Mouse (Mus musculus) hindbrain, embryonic 14.5 days (tissue): ENCODE measurements around the gene Pnpla6. TPM values are rescaled to one million over a fixed set of nuclear protein-coding genes. Genes with fewer than 3 reads are reported as not detected.

Experiments used
- ATAC-seq: fragments of 200-750 bp; cut with Nextera tagmentation; 2 replicates; pipeline ENCODE4 v1.8.0; 2017; ENCODE audit warnings: moderate number of reproducible peaks, mild to moderate bottlenecking, moderate TSS enrichment, moderate library complexity; ENCODE audit not compliant: low FRiP score
- DNase-seq: peaks from one replicate; pipeline ENCODE4 v3.0.0-alpha.2; 2015; ENCODE audit warnings: low spot score
- H3K27ac ChIP-seq: fragments of 300-500 bp; sonication (generic); 2 replicates; pipeline ENCODE4 v1.5.1; 2014; ENCODE audit warnings: mild to moderate bottlenecking, moderate library complexity
- H3K27me3 ChIP-seq: fragments of 300-500 bp; sonication (generic); 2 replicates; pipeline ENCODE4 v1.6.1; 2014; ENCODE audit warnings: mild to moderate bottlenecking, low read length, mixed read lengths; ENCODE audit not compliant: control insufficient read depth, insufficient read depth
- H3K36me3 ChIP-seq: fragments of 300-500 bp; sonication (generic); replicated peaks from 2 replicates; pipeline ENCODE4 v1.6.1; 2014; ENCODE audit not compliant: control insufficient read depth, insufficient read depth
- H3K4me1 ChIP-seq: fragments of 300-500 bp; sonication (generic); replicated peaks from 2 replicates; pipeline ENCODE4 v1.6.1; 2014; ENCODE audit warnings: antibody characterized with exemption, low read length, mixed read lengths; ENCODE audit not compliant: control insufficient read depth, insufficient read depth
- H3K4me2 ChIP-seq: fragments of 300-500 bp; sonication (generic); replicated peaks from 2 replicates; pipeline ENCODE4 v1.6.1; 2014; ENCODE audit warnings: mild to moderate bottlenecking, moderate library complexity
- H3K4me3 ChIP-seq: fragments of 300-500 bp; sonication (generic); replicated peaks from 2 replicates; pipeline ENCODE4 v1.5.1; 2014; ENCODE audit warnings: mild to moderate bottlenecking, low read length
- H3K9ac ChIP-seq: fragments of 300-500 bp; sonication (generic); 2 replicates; pipeline ENCODE4 v1.6.1; 2014
- H3K9me3 ChIP-seq: fragments of 300-500 bp; sonication (generic); 2 replicates; pipeline ENCODE4 v1.6.1; 2016; ENCODE audit warnings: low read length; ENCODE audit not compliant: control insufficient read depth
- WGBS: fragments of 180-500 bp; shearing (Covaris S2); extraction: QIAGEN DNeasy Blood & Tissue Kit; methylation state at CpG from one replicate; pipeline ENCODE4 v1.1.7; 2014; 5-methylcytosine and 5-hydroxymethylcytosine counted together
- polyA plus RNA-seq: library from polyadenylated mRNA; unstranded; fragments of >200 nt; fragmentation: Nextera tagmentation; extraction: Ambion mirVana; gene quantifications from 2 replicates; pipeline ENCODE4 v1.2.1, GENCODE M21; 2014

The Pnpla6 gene
- polyA plus RNA-seq, 1 experiment from 2014 or later, result 36.5 TPM

- Histone ChIP-seq H3K36me3 (no peaks in the 10 kb centered on the region), H3K4me1 (no peaks in the 10 kb centered on the region), H3K27ac (no peak overlapping the region), H3K4me3 (no peak overlapping the region), H3K9me3 (no peaks in the 10 kb centered on the region), H3K4me2 (no peak overlapping the region), H3K27me3 (no peaks in the 10 kb centered on the region), H3K9ac (no peak overlapping the region)
- ATAC-seq, result no peak
- WGBS, result 86% methylated on average over 22 of the region's 22 CpGs
- no peak for DNase-seq
These were observed 32.9 kb upstream of the Pnpla6 start for GRCm38 (mm10) chr8:3482240-3482740.

- Histone ChIP-seq H3K4me1 (no peaks in the 10 kb centered on the region), H3K4me2 (no peak overlapping the region), H3K4me3 (no peak overlapping the region), H3K27ac (no peak overlapping the region), H3K36me3 (no peaks in the 10 kb centered on the region), H3K27me3 (no peaks in the 10 kb centered on the region), H3K9me3 (no peaks in the 10 kb centered on the region), H3K9ac (no peak overlapping the region)
- 87% methylated on average over 7 of the region's 7 CpGs for WGBS
- ATAC-seq, result no peak
- no peak for DNase-seq
These were observed 31.6 kb upstream of the Pnpla6 start for GRCm38 (mm10) chr8:3483546-3483945.

- no peaks in the 10 kb centered on the region for H3K27me3 ChIP-seq
- no peak overlapping the region for H3K4me3 ChIP-seq
- no peaks in the 10 kb centered on the region for H3K4me1 ChIP-seq
- H3K9ac ChIP-seq, result no peak overlapping the region
- H3K4me2 ChIP-seq, result no peak overlapping the region
- H3K9me3 ChIP-seq, result no peaks in the 10 kb centered on the region
- H3K27ac ChIP-seq, result no peak overlapping the region
- H3K36me3 ChIP-seq, result no peaks in the 10 kb centered on the region
- DNase-seq (no peak), ATAC-seq (no peak)
- 32% methylated on average over 5 of the region's 5 CpGs for WGBS
These were observed 30.0 kb upstream of the Pnpla6 start for GRCm38 (mm10) chr8:3485192-3485591.

GRCm38 (mm10) chr8:3492901-3493844, 22.0 kb upstream of the Pnpla6 start, which contains the start of gene Zfp358:
Gene Zfp358, plus strand, starts transcription at chr8:3493138.
- under 1% methylated on average over 64 of the region's 64 CpGs for WGBS
- Histone ChIP-seq H3K4me2 (peak within 1 kb of the TSS; percentile 88), H3K4me3 (peak within 1 kb of the TSS; percentile 79), H3K9me3 (no peaks in the 10 kb centered on the region; the same call in 1 of the 2 replicates), H3K27ac (peak within 1 kb of the TSS; percentile 91), H3K4me1 (peaks cover 16% of the 10 kb centered on the region; the same call in 1 of the 2 replicates), H3K27me3 (no peaks in the 10 kb centered on the region), H3K36me3 (peaks cover 28% of the 10 kb centered on the region), H3K9ac (peak within 1 kb of the TSS; percentile 99)
- DNase-seq (peak; percentile 75), ATAC-seq (peak; percentile 91)

- WGBS, result 44% methylated on average over 6 of the region's 6 CpGs
- H3K27ac ChIP-seq, result peak overlapping the region; percentile 91
- H3K4me2 ChIP-seq, result peak overlapping the region; percentile 88
- DNase-seq (no peak), ATAC-seq (no peak)
- H3K4me3 ChIP-seq, result peak overlapping the region; percentile 79
- no peaks in the 10 kb centered on the region; the same call in 1 of the 2 replicates for H3K9me3 ChIP-seq
- no peaks in the 10 kb centered on the region for H3K27me3 ChIP-seq
- peak overlapping the region; percentile 99 for H3K9ac ChIP-seq
- H3K36me3 ChIP-seq, result peaks cover 28% of the 10 kb centered on the region
- H3K4me1 ChIP-seq, result peaks cover 17% of the 10 kb centered on the region; the same call in 1 of the 2 replicates
These were observed 21.4 kb upstream of the Pnpla6 start for GRCm38 (mm10) chr8:3493845-3494208.

GRCm38 (mm10) chr8:3495578-3496427, 19.4 kb upstream of the Pnpla6 start:
- no peak for ATAC-seq

GRCm38 (mm10) chr8:3496428-3496748, 18.8 kb upstream of the Pnpla6 start:
- peaks cover 31% of the 10 kb centered on the region for H3K36me3 ChIP-seq
- WGBS, result 93% methylated on average over 15 of the region's 15 CpGs
- H3K9me3 ChIP-seq, result no peaks in the 10 kb centered on the region; the same call in 1 of the 2 replicates
- peaks cover 32% of the 10 kb centered on the region for H3K4me1 ChIP-seq
- no peak overlapping the region for H3K4me3 ChIP-seq
- no peaks in the 10 kb centered on the region for H3K27me3 ChIP-seq
- no peak overlapping the region for H3K4me2 ChIP-seq
- no peak overlapping the region for H3K27ac ChIP-seq
- DNase-seq (no peak), ATAC-seq (no peak)
- H3K9ac ChIP-seq, result no peak overlapping the region

More at GRCm38 (mm10) chr8:3495578-3496427, 19.4 kb upstream of the Pnpla6 start:
- H3K4me3 ChIP-seq, result no peak overlapping the region
- H3K27me3 ChIP-seq, result no peaks in the 10 kb centered on the region
- H3K36me3 ChIP-seq, result peaks cover 31% of the 10 kb centered on the region
- no peaks in the 10 kb centered on the region; the same call in 1 of the 2 replicates for H3K9me3 ChIP-seq
- H3K4me2 ChIP-seq, result no peak overlapping the region
- peaks cover 26% of the 10 kb centered on the region for H3K4me1 ChIP-seq
- WGBS, result 96% methylated on average over 44 of the region's 44 CpGs
- DNase-seq, result no peak
- no peak overlapping the region for H3K9ac ChIP-seq
- H3K27ac ChIP-seq, result no peak overlapping the region

GRCm38 (mm10) chr8:3498583-3498982, 16.6 kb upstream of the Pnpla6 start:
- 93% methylated on average over 3 of the region's 3 CpGs for whole genome bisulfite sequencing
- Histone ChIP-seq H3K4me2 (peak overlapping the region; percentile 88; the same call in 1 of the 2 replicates), H3K9me3 (no peaks in the 10 kb centered on the region; the same call in 1 of the 2 replicates), H3K36me3 (peaks cover 31% of the 10 kb centered on the region), H3K27me3 (no peaks in the 10 kb centered on the region), H3K9ac (no peak overlapping the region), H3K27ac (no peak overlapping the region), H3K4me1 (peaks cover 31% of the 10 kb centered on the region), H3K4me3 (no peak overlapping the region)
- no peak for ATAC-seq
- no peak for DNase-seq

- Histone ChIP-seq H3K4me1 (peaks cover 25% of the 10 kb centered on the region), H3K27ac (peak overlapping the region; percentile 92), H3K9ac (peak overlapping the region; percentile 86), H3K9me3 (no peaks in the 10 kb centered on the region; the same call in 1 of the 2 replicates), H3K27me3 (no peaks in the 10 kb centered on the region), H3K36me3 (peaks cover 31% of the 10 kb centered on the region), H3K4me3 (peak overlapping the region; percentile 91), H3K4me2 (peak overlapping the region; percentile 88)
- 9% methylated on average over 8 of the region's 8 CpGs for WGBS
- peak; percentile 32 for DNase-seq
- ATAC-seq, result no peak; the same call in 1 of the 2 replicates
These were observed 15.4 kb upstream of the Pnpla6 start for GRCm38 (mm10) chr8:3499751-3500150.
